Mouse (Mus musculus): ENCODE data around the gene Mon2. TPM values are rescaled to one million over a fixed set of nuclear protein-coding genes. Genes with fewer than 3 reads are reported as not detected.

Gene Mon2
- polyA plus RNA-seq, 1 experiment = 69.0 TPM

DNA sequence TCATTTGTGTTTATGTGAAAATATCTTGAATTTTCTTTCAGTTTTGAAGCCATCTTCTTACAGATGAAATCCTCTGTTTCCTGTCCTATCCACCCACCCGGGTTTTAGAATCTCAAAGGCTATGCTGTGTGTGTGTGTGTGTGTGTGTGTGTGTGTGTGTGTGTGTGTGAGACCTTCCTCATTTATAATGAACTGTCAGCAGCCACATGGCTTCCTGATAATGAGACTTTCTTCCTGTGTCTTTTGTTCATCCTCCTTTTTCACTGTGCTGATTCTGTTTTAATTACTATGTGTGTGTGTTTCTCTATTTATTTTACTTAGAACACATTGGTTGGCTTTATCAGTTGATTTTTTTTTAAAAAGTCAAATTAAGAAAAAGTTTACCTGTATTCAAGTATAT lies 25.0 kb upstream of the Mon2 start:
- no peak for DNase-seq
- TF ChIP-seq POLR2A (IDR thresholded peaks at IDR 0.05; ENCODE audit: borderline replicate concordance, extremely low read depth, low read depth, low read length) = no peak
- no peak for TF ChIP-seq CTCF (IDR thresholded peaks at IDR 0.05; ENCODE audit: insufficient read depth, low read length)
- Histone ChIP-seq H3K4me1 (ENCODE audit: control insufficient read depth, insufficient read depth, low read length) (no peaks in the 10 kb centered on the region), H3K4me3 (replicated peaks; ENCODE audit: extremely low read depth, low read depth, low read length) (no peak overlapping the region)
- 28% methylated on average over 1 of the region's 1 CpGs for WGBS

DNA sequence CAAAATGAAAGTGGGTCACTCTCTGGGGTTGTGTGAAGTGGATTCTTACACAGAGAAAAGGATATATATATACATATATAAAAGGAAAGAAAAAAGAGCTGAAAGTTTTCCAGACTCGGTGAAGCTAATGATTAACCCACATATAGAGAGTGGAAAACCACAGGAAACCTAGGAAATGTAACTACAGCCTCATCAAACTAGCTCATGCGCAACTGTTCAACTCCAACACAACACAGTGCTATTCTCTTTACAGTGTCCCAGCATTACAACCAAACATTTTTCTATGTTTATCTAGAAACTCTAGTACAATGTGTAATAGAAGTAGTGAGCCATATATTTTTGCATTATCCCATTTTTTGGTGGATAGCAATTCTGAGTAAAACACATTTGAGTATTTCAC lies 24.3 kb upstream of the Mon2 start:
- WGBS = 74% methylated on average over 2 of the region's 2 CpGs
- no peak overlapping the region for H3K4me3 ChIP-seq (replicated peaks; ENCODE audit: extremely low read depth, low read depth, low read length)
- no peak for DNase-seq
- TF ChIP-seq POLR2A (IDR thresholded peaks at IDR 0.05; ENCODE audit: borderline replicate concordance, extremely low read depth, low read depth, low read length) = no peak
- TF ChIP-seq CTCF (IDR thresholded peaks at IDR 0.05; ENCODE audit: insufficient read depth, low read length) = no peak
- H3K4me1 ChIP-seq (ENCODE audit: control insufficient read depth, insufficient read depth, low read length) = no peaks in the 10 kb centered on the region

DNA sequence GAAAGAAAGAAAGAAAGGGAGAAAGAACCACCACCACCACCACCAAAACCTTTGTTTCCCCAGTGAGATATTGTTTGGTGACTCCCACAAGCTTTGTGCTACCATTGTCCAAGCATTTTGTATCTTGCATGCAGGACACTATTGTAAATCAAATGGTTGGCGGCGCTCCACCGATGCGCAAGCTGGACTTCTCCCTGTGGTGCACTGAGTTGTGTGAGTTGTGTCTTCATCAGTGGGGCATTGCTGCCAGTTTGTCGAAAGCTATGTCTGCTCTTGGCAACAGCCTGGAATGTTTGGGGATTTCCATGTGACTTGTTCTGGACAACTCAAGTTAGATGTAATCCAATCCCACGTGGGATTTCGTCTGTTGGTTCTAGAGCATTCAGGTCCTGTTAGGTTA lies 18.2 kb upstream of the Mon2 start:
- TF ChIP-seq POLR2A (IDR thresholded peaks at IDR 0.05; ENCODE audit: borderline replicate concordance, extremely low read depth, low read depth, low read length) (no peak), CTCF (IDR thresholded peaks at IDR 0.05; ENCODE audit: insufficient read depth, low read length) (no peak)
- DNase-seq = no peak
- H3K4me3 ChIP-seq (replicated peaks; ENCODE audit: extremely low read depth, low read depth, low read length) = no peak overlapping the region
- H3K4me1 ChIP-seq (ENCODE audit: control insufficient read depth, insufficient read depth, low read length) = no peaks in the 10 kb centered on the region
- 77% methylated on average over 7 of the region's 7 CpGs for WGBS

DNA sequence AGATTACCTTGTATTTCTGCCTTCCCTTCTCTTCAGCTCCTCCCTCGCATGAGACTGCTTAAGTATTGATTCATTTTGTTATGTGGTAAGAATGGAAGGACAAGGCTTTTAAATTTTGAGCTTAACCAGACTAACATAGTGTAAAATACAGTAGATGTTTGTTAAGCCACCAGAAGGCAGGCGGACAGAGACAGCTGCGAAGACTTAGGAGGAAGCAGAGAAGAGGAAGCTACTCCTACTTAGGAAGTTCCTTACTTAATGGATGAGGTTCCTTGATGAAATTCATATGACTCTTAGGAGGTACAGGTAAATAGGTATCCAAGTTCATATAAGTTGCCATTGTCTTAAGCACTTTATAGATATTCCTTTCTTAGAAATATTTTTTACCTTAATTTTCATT lies 16.3 kb upstream of the Mon2 start:
- Histone ChIP-seq H3K4me3 (replicated peaks; ENCODE audit: extremely low read depth, low read depth, low read length) (no peak overlapping the region), H3K4me1 (ENCODE audit: control insufficient read depth, insufficient read depth, low read length) (no peaks in the 10 kb centered on the region)
- TF ChIP-seq CTCF (IDR thresholded peaks at IDR 0.05; ENCODE audit: insufficient read depth, low read length) (no peak), POLR2A (IDR thresholded peaks at IDR 0.05; ENCODE audit: borderline replicate concordance, extremely low read depth, low read depth, low read length) (no peak)
- 51% methylated on average over 3 of the region's 3 CpGs for WGBS
- DNase-seq = no peak

DNA sequence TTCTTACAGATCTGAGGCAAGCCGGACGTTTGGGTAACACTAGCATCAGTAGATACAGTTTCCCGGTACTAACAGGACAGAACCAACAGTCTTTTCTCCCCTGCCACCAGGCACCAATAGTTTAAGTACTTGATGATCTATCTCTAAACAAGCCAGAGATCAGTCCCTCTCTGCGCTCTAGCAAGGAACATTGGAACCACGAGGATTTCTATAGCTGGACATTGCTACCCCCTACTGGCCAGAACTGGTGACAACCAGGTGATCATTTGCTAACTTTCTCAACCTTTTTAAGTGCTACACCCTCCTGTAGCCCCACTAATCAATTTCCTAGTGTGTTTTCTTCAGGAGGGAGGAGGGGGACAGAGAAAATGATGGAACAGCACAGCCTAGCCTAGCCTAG lies 15.4 kb upstream of the Mon2 start:
- 26% methylated on average over 5 of the region's 5 CpGs for WGBS
- TF ChIP-seq POLR2A (IDR thresholded peaks at IDR 0.05; ENCODE audit: borderline replicate concordance, extremely low read depth, low read depth, low read length) (no peak), CTCF (IDR thresholded peaks at IDR 0.05; ENCODE audit: insufficient read depth, low read length) (peak; percentile 43)

DNA sequence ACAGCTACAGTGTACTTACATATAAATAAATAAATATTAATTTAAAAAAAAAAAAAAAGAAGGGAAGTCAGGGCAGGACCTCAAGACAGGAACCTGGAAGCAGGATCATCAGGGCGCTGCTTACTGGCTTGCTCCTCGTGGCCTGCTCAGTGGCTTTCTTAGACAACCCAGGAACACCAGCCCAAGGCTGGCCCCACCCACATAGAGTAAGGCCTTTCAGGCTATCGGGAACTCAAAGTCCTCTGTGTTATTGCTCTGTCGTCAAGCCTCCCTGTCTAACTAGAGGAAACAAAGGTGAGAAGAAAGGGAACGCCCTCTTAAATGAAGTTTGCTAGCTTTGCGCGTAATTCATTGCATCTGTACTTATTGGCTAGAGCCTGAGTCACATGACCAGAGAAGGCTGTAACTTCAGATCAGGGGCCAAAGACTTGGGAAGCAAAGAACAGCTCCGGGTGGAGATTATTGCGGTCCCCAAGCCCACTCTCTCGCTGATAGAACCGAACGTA lies 13.2 kb upstream of the Mon2 start:
- Histone ChIP-seq H3K4me1 (ENCODE audit: control insufficient read depth, insufficient read depth, low read length) (no peaks in the 10 kb centered on the region), H3K4me3 (replicated peaks; ENCODE audit: extremely low read depth, low read depth, low read length) (no peak overlapping the region)
- 77% methylated on average over 12 of the region's 12 CpGs for WGBS
- TF ChIP-seq CTCF (IDR thresholded peaks at IDR 0.05; ENCODE audit: insufficient read depth, low read length) (no peak), POLR2A (IDR thresholded peaks at IDR 0.05; ENCODE audit: borderline replicate concordance, extremely low read depth, low read depth, low read length) (no peak)
- DNase-seq = no peak

More for the DNA sequence above, 15.4 kb upstream of the Mon2 start:
- peak; percentile 40 for DNase-seq
- H3K4me1 ChIP-seq (ENCODE audit: control insufficient read depth, insufficient read depth, low read length) = no peaks in the 10 kb centered on the region
- no peak overlapping the region for H3K4me3 ChIP-seq (replicated peaks; ENCODE audit: extremely low read depth, low read depth, low read length)

DNA sequence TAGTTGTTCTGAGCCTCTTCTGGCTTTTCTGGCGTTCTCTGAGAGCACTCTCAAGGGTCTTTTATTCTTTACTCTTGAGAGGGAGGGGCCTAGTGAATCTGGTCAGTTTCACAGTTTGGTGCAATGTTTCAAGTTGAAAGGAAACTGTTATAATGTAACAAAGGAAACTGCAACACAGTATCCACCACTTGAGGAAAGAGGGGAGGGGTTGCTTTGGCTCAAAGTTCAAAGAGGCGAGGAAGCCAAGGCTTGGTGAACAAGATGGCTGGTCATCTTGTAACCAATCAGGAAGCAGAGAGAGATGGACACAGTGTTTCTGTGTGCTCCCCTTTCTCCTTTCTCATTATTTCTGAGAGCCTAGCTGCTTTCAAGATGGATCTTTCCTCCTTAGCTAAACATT lies 10.5 kb upstream of the Mon2 start:
- Histone ChIP-seq H3K4me1 (ENCODE audit: control insufficient read depth, insufficient read depth, low read length) (no peaks in the 10 kb centered on the region), H3K4me3 (replicated peaks; ENCODE audit: extremely low read depth, low read depth, low read length) (no peak overlapping the region)
- DNase-seq = no peak
- 70% methylated on average over 2 of the region's 2 CpGs for WGBS
- TF ChIP-seq POLR2A (IDR thresholded peaks at IDR 0.05; ENCODE audit: borderline replicate concordance, extremely low read depth, low read depth, low read length) (no peak), CTCF (IDR thresholded peaks at IDR 0.05; ENCODE audit: insufficient read depth, low read length) (no peak)

DNA sequence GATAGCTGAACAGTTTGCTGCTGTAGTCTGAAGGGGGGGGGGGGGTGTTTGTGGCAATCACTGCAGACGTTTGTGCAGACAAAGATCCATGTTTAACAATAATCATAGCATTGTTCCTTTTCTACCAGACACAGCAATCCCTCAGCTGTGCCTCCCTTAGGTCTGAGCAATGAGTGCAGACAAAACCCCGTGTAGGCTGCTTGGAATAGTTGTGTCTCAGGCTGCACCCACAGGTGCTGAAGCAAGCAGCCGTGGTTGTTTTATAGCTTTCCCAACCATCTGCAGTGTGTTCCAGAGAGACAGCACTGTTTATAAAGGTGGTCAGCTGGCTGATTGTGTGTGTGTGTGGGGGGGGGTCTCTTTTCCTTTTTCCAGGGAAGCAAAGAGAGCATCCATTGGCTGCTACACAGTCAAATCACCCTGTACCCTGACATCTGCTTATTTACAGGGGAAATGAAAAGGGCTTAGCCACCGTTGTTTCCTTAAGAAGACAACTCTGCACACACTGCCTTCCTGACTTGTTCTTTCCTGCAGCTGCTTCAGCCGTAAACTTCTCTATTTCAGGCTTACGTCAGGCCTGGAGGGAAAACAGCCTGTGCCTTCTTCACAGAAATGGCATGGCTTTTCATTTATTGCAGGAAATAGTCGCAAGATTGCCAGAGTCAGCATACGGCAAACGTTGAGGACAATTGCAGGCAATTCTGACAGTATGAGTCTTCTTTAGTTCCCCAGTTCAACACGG lies 8.8 kb upstream of the Mon2 start:
- Histone ChIP-seq H3K4me1 (ENCODE audit: control insufficient read depth, insufficient read depth, low read length) (no peaks in the 10 kb centered on the region), H3K4me3 (replicated peaks; ENCODE audit: extremely low read depth, low read depth, low read length) (no peak overlapping the region)
- no peak for TF ChIP-seq POLR2A (IDR thresholded peaks at IDR 0.05; ENCODE audit: borderline replicate concordance, extremely low read depth, low read depth, low read length)
- no peak for TF ChIP-seq CTCF (IDR thresholded peaks at IDR 0.05; ENCODE audit: insufficient read depth, low read length)
- WGBS = 44% methylated on average over 10 of the region's 10 CpGs
- no peak for DNase-seq

DNA sequence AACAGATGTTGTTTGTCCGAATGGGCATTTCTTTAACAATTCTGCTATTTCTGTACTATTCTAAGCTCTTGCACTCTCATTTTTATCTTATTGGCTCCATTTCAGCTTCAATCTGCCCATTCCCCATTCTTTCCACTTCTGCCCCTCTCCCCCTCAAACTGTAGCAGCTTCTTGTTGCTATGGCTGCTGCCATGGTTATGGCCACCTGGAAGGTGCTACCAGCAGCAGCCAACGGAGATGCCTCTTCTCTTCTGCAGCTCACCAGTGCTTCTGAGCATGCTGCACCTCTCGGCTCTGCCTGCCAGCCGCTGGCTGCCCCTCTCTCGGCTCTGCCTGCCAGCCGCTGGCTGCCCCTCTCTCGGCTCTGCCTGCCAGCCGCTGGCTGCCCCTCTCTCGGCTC lies 8.0 kb upstream of the Mon2 start:
- H3K4me3 ChIP-seq (replicated peaks; ENCODE audit: extremely low read depth, low read depth, low read length) = no peak overlapping the region
- no peak for DNase-seq
- H3K4me1 ChIP-seq (ENCODE audit: control insufficient read depth, insufficient read depth, low read length) = no peaks in the 10 kb centered on the region
- 58% methylated on average over 9 of the region's 9 CpGs for WGBS
- TF ChIP-seq POLR2A (IDR thresholded peaks at IDR 0.05; ENCODE audit: borderline replicate concordance, extremely low read depth, low read depth, low read length) = no peak
- no peak for TF ChIP-seq CTCF (IDR thresholded peaks at IDR 0.05; ENCODE audit: insufficient read depth, low read length)

DNA sequence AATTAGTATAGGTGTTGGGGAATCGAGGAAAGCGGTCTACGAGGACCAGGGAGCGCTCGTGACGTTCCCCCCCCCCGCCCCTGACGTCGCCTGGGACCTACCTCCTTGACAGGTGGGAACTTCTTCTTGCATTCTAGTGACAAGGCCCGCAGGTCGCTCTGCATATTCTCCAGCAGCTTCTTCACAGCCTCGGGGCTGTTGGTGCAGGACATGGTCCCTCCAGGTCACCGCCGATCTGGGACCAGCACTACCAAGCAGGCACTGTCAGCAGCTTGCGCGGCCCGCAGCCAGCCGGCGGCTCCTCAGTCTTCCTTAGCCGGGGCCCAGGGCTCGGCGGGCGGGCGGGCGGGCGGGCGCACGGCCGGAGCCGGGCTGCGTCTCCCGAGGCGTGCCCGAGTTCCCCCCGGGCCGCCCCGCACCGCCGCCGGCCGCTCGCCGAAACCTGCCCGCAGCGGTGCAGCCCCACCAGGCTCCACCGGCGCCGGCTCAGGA lies 508 bp downstream of the Mon2 start:
- peaks cover 12% of the 10 kb centered on the region; the same call in 1 of the 2 replicates for H3K4me1 ChIP-seq (ENCODE audit: control insufficient read depth, insufficient read depth, low read length)
- no peak for DNase-seq
- TF ChIP-seq POLR2A (IDR thresholded peaks at IDR 0.05; ENCODE audit: borderline replicate concordance, extremely low read depth, low read depth, low read length) (no peak), CTCF (IDR thresholded peaks at IDR 0.05; ENCODE audit: insufficient read depth, low read length) (no peak)
- H3K4me3 ChIP-seq (replicated peaks; ENCODE audit: extremely low read depth, low read depth, low read length) = peak overlapping the region; percentile 72
- WGBS = 1% methylated on average over 47 of the region's 48 CpGs
